Mouse (Mus musculus) thymus, adult 2 months (tissue): ENCODE measurements around the gene Zfp64. TPM values are rescaled to one million over a fixed set of nuclear protein-coding genes. Genes with fewer than 3 reads are reported as not detected.

Source experiments
- DNase-seq: peaks from one replicate; pipeline ENCODE4 v3.0.0; 2021
- H3K27ac ChIP-seq: fragments of 200-500 bp; 2 replicates; pipeline ENCODE4 v1.5.1; 2012; ENCODE audit warnings: low read length, control low read depth; ENCODE audit not compliant: control insufficient read depth, insufficient read depth
- H3K27me3 ChIP-seq: fragments of 200-500 bp; 2 replicates; pipeline ENCODE4 v1.6.1; 2012; ENCODE audit warnings: mild to moderate bottlenecking, low read length, moderate library complexity, mixed read lengths; ENCODE audit not compliant: control insufficient read depth, insufficient read depth
- H3K36me3 ChIP-seq: fragments of 200-500 bp; 2 replicates; pipeline ENCODE4 v1.6.1; 2012; ENCODE audit warnings: mild to moderate bottlenecking, low read length, moderate library complexity; ENCODE audit not compliant: control insufficient read depth, insufficient read depth
- H3K4me1 ChIP-seq: fragments of 200-500 bp; replicated peaks from 2 replicates; pipeline ENCODE4 v1.6.1; 2012; ENCODE audit warnings: low read length; ENCODE audit not compliant: control insufficient read depth, insufficient read depth
- H3K4me3 ChIP-seq: fragments of 200-500 bp; 2 replicates; pipeline ENCODE4 v1.5.1; 2012; ENCODE audit warnings: mild to moderate bottlenecking, low read length, control low read depth, moderate library complexity; ENCODE audit not compliant: control insufficient read depth, insufficient read depth
- CTCF ChIP-seq: fragments of 200-500 bp; IDR thresholded peaks from 2 replicates; pipeline ENCODE4 v1.5.1; 2012; ENCODE audit warnings: mild to moderate bottlenecking, control low read depth, low read length, moderate library complexity, borderline replicate concordance; ENCODE audit not compliant: control insufficient read depth, poor library complexity, insufficient read depth; ENCODE audit errors: extremely low read depth
- POLR2A ChIP-seq: fragments of 200-500 bp; IDR thresholded peaks from 2 replicates; pipeline ENCODE4 v1.6.1; 2012; ENCODE audit warnings: mild to moderate bottlenecking, low read length, control low read depth, moderate library complexity; ENCODE audit not compliant: control insufficient read depth, poor library complexity, insufficient read depth; ENCODE audit errors: extremely low read depth
- WGBS: fragments of 180-500 bp; shearing (Covaris S2); methylation state at CpG from one replicate; pipeline ENCODE4 v1.1.7; 2018; 5-methylcytosine and 5-hydroxymethylcytosine counted together
- polyA plus RNA-seq: library from polyadenylated mRNA; depleted of rRNA; stranded (reverse); fragments of >200 nt; gene quantifications from 2 replicates; pipeline ENCODE4 v1.2.3, GENCODE M21; 2012

Zfp64 gene
- polyA plus RNA-seq, 1 experiment, result 63.1 TPM

- no peaks in the 10 kb centered on the region for H3K36me3 ChIP-seq
- TF ChIP-seq POLR2A (no peak), CTCF (no peak)
- 96% methylated on average over 7 of the region's 7 CpGs for WGBS
- H3K27me3 ChIP-seq, result no peaks in the 10 kb centered on the region
- H3K4me3 ChIP-seq, result no peak overlapping the region
- no peak overlapping the region for H3K27ac ChIP-seq
- DNase-seq, result no peak
- no peaks in the 10 kb centered on the region for H3K4me1 ChIP-seq
Measured at GRCm38 (mm10) chr2:168981951-168982350, 26.6 kb upstream of the Zfp64 start.

GRCm38 (mm10) chr2:168981448-168981847, 26.1 kb upstream of the Zfp64 start:
- no peak for DNase-seq
- Histone ChIP-seq H3K27ac (no peak overlapping the region), H3K27me3 (no peaks in the 10 kb centered on the region)

GRCm38 (mm10) chr2:168980859-168981258, 25.5 kb upstream of the Zfp64 start:
- H3K36me3 ChIP-seq, result no peaks in the 10 kb centered on the region
- no peak overlapping the region for H3K4me3 ChIP-seq
- DNase-seq, result no peak
- H3K27me3 ChIP-seq, result no peaks in the 10 kb centered on the region
- TF ChIP-seq POLR2A (no peak), CTCF (no peak)
- no peaks in the 10 kb centered on the region for H3K4me1 ChIP-seq
- H3K27ac ChIP-seq, result no peak overlapping the region
- 84% methylated on average over 6 of the region's 6 CpGs for WGBS

More at GRCm38 (mm10) chr2:168981448-168981847, 26.1 kb upstream of the Zfp64 start:
- H3K4me3 ChIP-seq, result no peak overlapping the region
- 83% methylated on average over 12 of the region's 12 CpGs for WGBS
- no peaks in the 10 kb centered on the region for H3K4me1 ChIP-seq
- TF ChIP-seq POLR2A (no peak), CTCF (no peak)
- no peaks in the 10 kb centered on the region for H3K36me3 ChIP-seq

- no peak overlapping the region for H3K27ac ChIP-seq
- H3K27me3 ChIP-seq, result no peaks in the 10 kb centered on the region
- DNase-seq, result no peak
- WGBS, result 84% methylated on average over 11 of the region's 11 CpGs
- no peaks in the 10 kb centered on the region for H3K4me1 ChIP-seq
- TF ChIP-seq POLR2A (no peak), CTCF (no peak)
- H3K36me3 ChIP-seq, result no peaks in the 10 kb centered on the region
- H3K4me3 ChIP-seq, result no peak overlapping the region
Measured at GRCm38 (mm10) chr2:168979742-168980141, 24.4 kb upstream of the Zfp64 start.

GRCm38 (mm10) chr2:168978031-168978430, 22.6 kb upstream of the Zfp64 start:
- TF ChIP-seq POLR2A (no peak), CTCF (no peak)
- 43% methylated on average over 9 of the region's 9 CpGs for WGBS
- DNase-seq, result no peak

GRCm38 (mm10) chr2:168970131-168970530, 14.7 kb upstream of the Zfp64 start:
- Histone ChIP-seq H3K4me3 (no peak overlapping the region), H3K36me3 (no peaks in the 10 kb centered on the region), H3K27me3 (no peaks in the 10 kb centered on the region), H3K4me1 (no peaks in the 10 kb centered on the region), H3K27ac (no peak overlapping the region)
- WGBS, result 97% methylated on average over 20 of the region's 20 CpGs
- TF ChIP-seq CTCF, result no peak
- no peak for TF ChIP-seq POLR2A
- no peak for DNase-seq

More at GRCm38 (mm10) chr2:168978031-168978430, 22.6 kb upstream of the Zfp64 start:
- Histone ChIP-seq H3K4me1 (no peaks in the 10 kb centered on the region), H3K27ac (no peak overlapping the region), H3K4me3 (no peak overlapping the region), H3K36me3 (no peaks in the 10 kb centered on the region), H3K27me3 (no peaks in the 10 kb centered on the region)

GRCm38 (mm10) chr2:168968136-168968925, 12.9 kb upstream of the Zfp64 start:
- DNase-seq, result no peak
- Histone ChIP-seq H3K4me3 (no peak overlapping the region), H3K4me1 (no peaks in the 10 kb centered on the region), H3K36me3 (no peaks in the 10 kb centered on the region), H3K27me3 (no peaks in the 10 kb centered on the region), H3K27ac (no peak overlapping the region)
- no peak for TF ChIP-seq POLR2A
- TF ChIP-seq CTCF, result no peak
- whole genome bisulfite sequencing, result 86% methylated on average over 12 of the region's 12 CpGs

- Histone ChIP-seq H3K4me1 (no peaks in the 10 kb centered on the region), H3K36me3 (no peaks in the 10 kb centered on the region), H3K27me3 (no peaks in the 10 kb centered on the region), H3K4me3 (no peak overlapping the region), H3K27ac (no peak overlapping the region)
- TF ChIP-seq CTCF, result no peak
- no peak for TF ChIP-seq POLR2A
- no peak for DNase-seq
- 87% methylated on average over 6 of the region's 6 CpGs for WGBS
Measured at GRCm38 (mm10) chr2:168966525-168966924, 11.1 kb upstream of the Zfp64 start.
